21 mouse cellular contexts compared by ENCODE assay signal in the genomic region with DNA sequence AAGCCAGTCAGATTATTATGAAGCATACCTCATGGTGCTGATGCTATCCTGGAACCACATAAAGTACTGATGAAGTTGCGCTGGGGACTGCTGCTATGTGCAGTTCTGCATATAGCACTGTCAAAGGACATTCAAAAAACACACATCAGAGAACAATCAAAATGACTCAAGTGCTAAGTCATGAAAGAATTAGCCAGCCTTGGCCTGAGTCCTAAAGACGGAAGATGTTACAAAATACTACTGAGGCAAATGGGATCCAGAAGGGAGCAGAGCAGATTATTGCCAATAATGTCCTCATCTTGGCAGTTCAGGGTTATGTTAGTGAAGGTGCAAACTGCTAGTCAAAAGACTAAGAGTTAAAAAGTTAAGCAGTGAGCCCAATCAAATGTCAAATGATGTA.
DNase-seq lines count a peak whose midpoint lies in the region; ATAC-seq lines count a peak whose summit lies in the region.
"Had no signal": no experiment of that assay in that cellular context is flagged by ENCODE, and none has a peak within 500 bp of the region (broad histone marks: within the 10 kb centered on the region; RNA-seq: fewer than 3 reads in every experiment).

No protein-coding gene starts in this region.

- intact Hi-C loops in gastrocnemius, postnatal 14 days (cut with DNase I; ENCODE audit: low total_unique reads) = no loop called here

- H3K27me3 ChIP-seq in heart, embryonic 12.5 days (replicated peaks) = no peaks in the 10 kb centered on the region
- H3K27me3 ChIP-seq: embryonic facial prominence, embryonic 13.5 days; forebrain, embryonic 12.5 days; heart, embryonic 15.5 days; hindbrain, embryonic 15.5 days had no signal

- H3K4me1 ChIP-seq in heart, embryonic 12.5 days (replicated peaks) = no peaks in the 10 kb centered on the region
- H3K4me1 ChIP-seq: embryonic facial prominence, embryonic 13.5 days; forebrain, embryonic 12.5 days; heart, embryonic 15.5 days; hindbrain, embryonic 15.5 days; midbrain, embryonic 10.5 days had no signal

- H3K9me3 ChIP-seq in heart, embryonic 12.5 days (replicated peaks) = no peaks in the 10 kb centered on the region
- H3K9me3 ChIP-seq: forebrain, embryonic 12.5 days; heart, embryonic 15.5 days; hindbrain, embryonic 15.5 days; midbrain, embryonic 10.5 days had no signal

- H3K9ac ChIP-seq in heart, embryonic 12.5 days = no peak overlapping the region
- H3K9ac ChIP-seq: embryonic facial prominence, embryonic 13.5 days; forebrain, embryonic 12.5 days; heart, embryonic 15.5 days; hindbrain, embryonic 15.5 days; lung, embryonic 14.5 days had no signal

- no peak overlapping the region for H3K4me3 ChIP-seq in heart, embryonic 12.5 days
- H3K4me3 ChIP-seq: embryonic facial prominence, embryonic 13.5 days; forebrain, embryonic 12.5 days; heart, embryonic 15.5 days; hindbrain, embryonic 15.5 days; midbrain, embryonic 10.5 days had no signal

- no peaks in the 10 kb centered on the region for H3K36me3 ChIP-seq in heart, embryonic 12.5 days
- H3K36me3 ChIP-seq: embryonic facial prominence, embryonic 13.5 days; forebrain, embryonic 12.5 days; G1E; heart, embryonic 15.5 days; hindbrain, embryonic 15.5 days; midbrain, embryonic 10.5 days had no signal

- WGBS in heart, embryonic 12.5 days = 75% methylated on average over 2 of the region's 2 CpGs

- DNase-seq in heart, adult 18-20 months = peak; percentile 63 to 64
- DNase-seq in adipocyte (ENCODE audit: low spot score) = peak; percentile 60
- DNase-seq in gastrocnemius, postnatal 14 days = peak; percentile 7
- peak; percentile 28 for DNase-seq in lung, postnatal 14 days
- no peak for DNase-seq in layer of hippocampus, postnatal 25 days (ENCODE audit: extremely low spot score in 1 of 2, low spot score in 1 of 2)
- DNase-seq: cerebellum, adult 11 months; cerebellum, postnatal 36 days; kidney, adult 11 months; kidney, postnatal 14 days; liver; lung, embryonic 14.5 days; thymus, postnatal 36 days had no signal

- ATAC-seq in heart, embryonic 12.5 days (ENCODE audit: insufficient number of reproducible peaks, low FRiP score) = no peak
- no peak for ATAC-seq in monocyte, adult 5-6 weeks (replicated peaks; ENCODE audit: insufficient number of reproducible peaks, low FRiP score, low TSS enrichment, poor library complexity, severe bottlenecking)

- H3K4me2 ChIP-seq in heart, embryonic 12.5 days = no peak overlapping the region
- H3K4me2 ChIP-seq: embryonic facial prominence, embryonic 13.5 days; forebrain, embryonic 12.5 days; heart, embryonic 15.5 days; hindbrain, embryonic 15.5 days; lung, embryonic 14.5 days had no signal

- no peak overlapping the region for H3K27ac ChIP-seq in heart, embryonic 12.5 days (ENCODE audit: poor library complexity, severe bottlenecking)
- H3K27ac ChIP-seq: embryonic facial prominence, embryonic 13.5 days; forebrain, embryonic 12.5 days; heart, embryonic 15.5 days; hindbrain, embryonic 15.5 days; midbrain, embryonic 10.5 days; stomach, postnatal 0 days had no signal

Comparison
In these comparisons a context has a peak if more than half of its experiments do, and no peak if none do; other contexts are left out.
1. DNase-seq: peak in heart, adult 18-20 months (2 of 2), adipocyte (single experiment), gastrocnemius, postnatal 14 days (single experiment) and lung, postnatal 14 days (single experiment); none in layer of hippocampus, postnatal 25 days (0 of 2).